Mouse (Mus musculus): ENCODE measurements at regions not wholly inside any gene's neighbourhood (a gene's known extent, or its start where the extent isn't known, plus 50 kb on each side); places are given as distances from the start of the nearest gene placed in this dataset.

DNA sequence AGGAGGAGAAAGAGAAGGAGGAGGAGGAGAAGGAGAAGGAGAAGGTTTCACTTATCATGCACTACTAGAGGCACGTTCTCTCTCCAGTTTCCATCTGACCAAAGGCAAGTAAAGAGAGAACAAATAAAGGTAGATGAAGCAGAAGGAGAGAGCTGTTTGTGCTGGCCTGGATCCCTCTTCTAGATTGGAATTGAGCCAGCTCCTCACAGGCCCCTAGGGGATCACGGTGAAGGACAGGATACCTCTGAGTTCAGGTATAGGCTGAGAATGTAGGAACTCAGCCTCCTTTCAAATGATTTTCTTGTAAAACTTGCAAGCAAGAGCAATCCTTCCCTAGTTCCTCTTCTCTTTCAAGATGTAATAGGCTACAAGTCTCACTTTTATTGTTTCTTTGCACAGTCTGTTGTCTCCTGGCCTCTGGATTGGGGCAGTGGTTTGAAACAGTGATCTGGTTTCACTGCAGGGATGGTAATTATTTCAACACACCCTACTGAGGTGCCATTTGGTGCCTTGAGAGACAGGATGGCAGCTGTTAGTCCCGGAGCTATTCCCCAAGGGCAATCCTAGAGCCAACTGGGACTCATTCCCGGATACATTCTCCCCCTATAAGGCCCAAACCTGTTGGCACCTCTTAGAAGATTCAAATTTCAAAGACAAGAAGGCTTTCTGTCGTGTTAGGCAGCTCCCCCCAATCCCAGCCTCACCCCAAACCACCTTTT lies 134.8 kb downstream of the Gm9817 start:
- DNase-seq (ENCODE audit: low read depth, low spot score): no peak

GRCm38 (mm10) chr13:45218251-45218650 lies 139.8 kb downstream of the Gm9817 start:
- no peak for DNase-seq (ENCODE audit: low read depth, low spot score)

GRCm38 (mm10) chr13:45219671-45220070 lies 141.2 kb downstream of the Gm9817 start:
- no peak for DNase-seq (ENCODE audit: low read depth, low spot score)

- DNase-seq (ENCODE audit: low read depth, low spot score): no peak
Measured at GRCm38 (mm10) chr13:45230804-45231203, 152.3 kb downstream of the Gm9817 start.

- DNase-seq (ENCODE audit: low read depth, low spot score): no peak
Measured at GRCm38 (mm10) chr13:45235236-45235635, 154.3 kb upstream of the Mylip start.

DNA sequence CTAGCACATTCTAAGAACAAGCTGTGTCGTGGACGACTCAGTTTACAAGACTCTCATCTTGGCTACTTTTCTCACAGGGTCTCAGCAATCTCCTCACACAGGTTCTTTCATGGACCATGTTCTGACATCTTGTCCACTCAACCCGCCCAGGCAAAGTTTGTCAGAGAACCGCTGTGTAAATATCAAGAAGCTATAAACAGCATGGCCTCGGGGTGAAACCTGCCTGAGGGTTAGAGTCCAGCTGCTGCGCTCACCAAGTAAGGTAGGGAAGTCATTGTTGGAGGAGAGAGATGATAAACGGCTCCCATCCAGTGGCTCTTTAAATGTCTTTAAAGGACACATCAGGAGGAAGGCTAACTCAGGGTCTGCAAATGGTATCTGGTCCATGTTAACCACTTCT lies 151.3 kb upstream of the Mylip start:
- DNase-seq (ENCODE audit: low read depth, low spot score): no peak

DNA sequence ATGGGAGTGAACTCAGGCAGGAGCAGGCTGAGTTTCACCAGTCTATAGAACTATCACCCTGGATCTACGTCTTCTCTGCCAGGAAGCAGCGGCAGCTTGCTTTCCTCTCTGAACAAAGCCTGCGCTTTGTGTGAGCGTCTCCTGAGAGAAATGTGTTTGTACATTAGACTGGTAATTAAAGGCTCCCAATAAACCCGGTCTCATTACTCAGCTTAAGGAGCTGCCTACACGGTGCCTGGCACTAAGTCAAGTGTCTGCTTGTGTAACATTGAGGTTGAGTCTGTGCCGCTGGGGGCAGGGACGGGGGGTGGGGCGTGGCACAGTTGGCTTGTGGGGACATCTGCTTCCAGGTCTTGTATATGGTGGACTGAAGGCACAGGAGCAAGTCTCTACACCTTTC lies 150.4 kb upstream of the Mylip start:
- DNase-seq (ENCODE audit: low read depth, low spot score): peak; percentile 28

- DNase-seq (ENCODE audit: low read depth, low spot score): no peak
Measured at GRCm38 (mm10) chr13:45240009-45240653, 149.4 kb upstream of the Mylip start.

GRCm38 (mm10) chr13:45242261-45242660 lies 147.3 kb upstream of the Mylip start:
- no peak for DNase-seq (ENCODE audit: low read depth, low spot score)

DNA sequence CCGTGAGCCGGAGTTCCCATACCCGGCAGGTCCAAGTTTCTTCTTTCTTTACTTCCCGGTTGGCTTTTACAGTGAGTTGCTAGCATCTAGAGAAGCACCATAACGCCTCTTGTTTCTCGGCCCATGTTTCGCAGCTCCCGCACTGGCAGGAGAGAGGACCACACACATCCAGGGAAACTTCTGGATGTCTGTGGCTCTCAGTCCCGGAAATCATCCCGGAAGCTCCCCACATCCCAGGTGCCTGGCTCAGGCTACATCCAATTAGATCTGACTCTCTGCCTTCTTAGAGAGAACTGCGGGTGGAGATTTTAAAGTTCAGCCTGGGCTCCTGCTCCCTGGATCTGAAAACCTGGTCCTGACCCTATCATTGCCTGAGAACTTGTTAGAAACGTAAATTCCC lies 146.8 kb upstream of the Mylip start:
- no peak for DNase-seq (ENCODE audit: low read depth, low spot score)

- no peak for DNase-seq (ENCODE audit: low read depth, low spot score)
Measured at GRCm38 (mm10) chr13:45245651-45246050, 143.9 kb upstream of the Mylip start.

DNA sequence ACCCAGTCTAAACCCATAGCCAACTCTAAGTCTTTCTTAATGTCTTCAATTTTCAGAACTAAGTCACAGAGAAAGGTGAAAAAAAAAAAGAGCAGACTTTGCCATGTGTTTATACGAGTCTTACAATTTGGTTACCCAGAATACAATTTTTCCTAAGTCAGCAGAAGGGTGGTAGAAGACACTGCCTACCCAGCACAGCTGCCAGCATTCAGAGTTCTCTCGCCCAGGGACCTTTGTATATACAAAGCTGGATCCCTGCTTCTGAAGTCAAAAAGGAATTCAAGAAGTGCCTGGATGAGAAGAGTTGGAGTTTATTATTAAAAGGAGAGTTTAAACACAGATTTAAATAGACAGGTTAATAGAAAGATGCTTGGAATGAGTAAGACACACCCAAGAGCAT lies 143.2 kb upstream of the Mylip start:
- DNase-seq (ENCODE audit: low read depth, low spot score): no peak

DNA sequence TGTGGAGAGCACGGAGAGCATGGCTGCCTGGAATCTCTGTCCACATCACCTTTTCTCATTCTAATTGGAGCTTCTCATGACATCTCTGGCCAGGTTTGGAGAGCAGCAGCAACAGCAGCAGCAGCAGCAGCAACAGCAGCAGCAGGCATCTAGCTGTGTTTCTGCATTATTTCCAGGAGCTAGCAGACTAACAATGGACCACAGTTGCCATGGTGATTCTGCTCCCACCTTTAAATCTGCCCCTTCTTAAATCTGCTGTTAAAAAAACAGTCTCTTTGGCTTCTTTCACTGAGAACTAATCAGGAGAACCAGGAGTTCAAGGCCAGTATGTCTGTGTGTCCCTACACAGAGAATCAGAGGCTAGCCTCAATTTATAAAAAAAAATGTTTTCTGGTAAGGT lies 139.5 kb upstream of the Mylip start:
- no peak for DNase-seq (ENCODE audit: low read depth, low spot score)

DNA sequence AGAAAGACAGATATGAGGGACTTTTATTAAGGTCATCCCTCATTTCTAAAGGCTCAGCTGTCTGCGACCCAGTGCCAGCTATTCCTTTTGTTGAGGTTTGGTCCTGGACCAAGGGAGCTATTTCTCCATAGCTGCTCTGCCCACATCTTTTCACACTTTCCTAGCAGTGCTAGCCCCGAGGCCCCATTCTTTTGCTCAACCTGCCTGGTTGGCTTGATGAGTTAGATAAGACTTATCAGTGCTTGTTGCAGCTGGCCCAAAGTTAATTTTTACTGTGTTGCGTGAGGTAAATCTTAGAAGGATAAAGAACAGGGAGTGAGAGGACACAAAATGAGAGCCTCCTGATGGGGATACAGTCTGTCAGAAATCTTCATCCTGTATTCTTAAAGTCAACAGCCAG lies 138.5 kb upstream of the Mylip start:
- no peak for DNase-seq (ENCODE audit: low read depth, low spot score)

DNA sequence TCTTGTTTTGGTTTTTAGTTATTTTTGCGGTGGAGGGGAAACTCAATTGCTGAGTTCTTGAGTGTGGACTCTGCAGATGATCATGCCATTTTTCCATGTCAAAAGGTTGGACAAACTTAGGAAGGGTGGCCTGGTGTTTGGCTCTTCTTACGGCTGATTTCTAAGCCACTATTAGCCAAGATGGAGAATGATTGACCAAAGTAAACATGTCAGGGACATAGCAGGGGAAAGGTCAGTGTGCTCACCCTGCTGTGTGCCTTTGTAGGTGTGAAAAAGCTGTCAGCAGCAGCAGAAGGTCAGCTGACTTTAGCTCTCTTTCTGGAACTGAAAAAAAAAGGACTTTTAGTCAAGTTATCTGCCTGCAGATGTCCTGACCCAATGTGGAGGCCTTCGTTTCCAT lies 137.4 kb upstream of the Mylip start:
- no peak for DNase-seq (ENCODE audit: low read depth, low spot score)

DNA sequence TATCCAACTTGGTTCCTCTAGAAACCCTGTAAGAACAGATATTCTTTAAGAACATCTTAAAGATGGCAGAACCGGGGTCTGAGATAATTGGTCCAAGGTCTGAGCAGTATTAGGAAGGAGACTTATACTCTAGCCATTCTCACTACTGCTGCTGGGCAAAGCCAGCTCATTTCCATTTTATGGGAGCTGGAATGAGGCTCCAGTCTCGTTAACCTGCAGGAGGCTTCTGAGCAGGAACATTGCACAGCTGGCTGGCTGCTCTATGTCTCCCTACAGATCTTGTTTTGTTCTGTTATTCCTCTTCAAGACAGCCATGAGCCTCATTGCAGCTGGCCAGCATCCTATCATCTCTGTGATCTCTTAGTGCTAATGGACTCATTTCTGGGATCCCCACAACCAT lies 136.3 kb upstream of the Mylip start:
- DNase-seq (ENCODE audit: low read depth, low spot score): no peak

DNA sequence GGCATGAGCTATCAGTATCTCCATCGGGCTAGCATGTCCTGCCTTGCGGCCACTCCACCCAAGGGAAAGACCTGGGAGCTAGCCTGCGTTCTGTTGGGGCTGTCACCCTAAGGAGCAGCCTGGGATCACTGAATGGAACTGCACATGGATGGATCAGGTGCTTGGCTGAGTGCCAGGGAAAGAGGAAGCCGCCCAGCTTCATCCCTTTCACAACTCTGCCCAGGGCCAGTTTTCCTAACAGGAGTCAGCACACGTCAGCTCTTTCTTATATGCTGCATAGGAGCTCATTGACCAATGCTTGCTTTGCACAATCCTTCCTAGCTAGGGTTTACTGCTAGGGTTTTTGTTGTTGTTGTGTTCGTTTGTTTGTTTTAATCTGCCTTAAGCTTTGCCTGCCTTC lies 134.3 kb upstream of the Mylip start:
- no peak for DNase-seq (ENCODE audit: low read depth, low spot score)

- DNase-seq (ENCODE audit: low read depth, low spot score): no peak
Measured at GRCm38 (mm10) chr13:45262011-45262410, 127.5 kb upstream of the Mylip start.

GRCm38 (mm10) chr13:45266287-45267064 lies 123.1 kb upstream of the Mylip start:
- no peak for DNase-seq (ENCODE audit: low read depth, low spot score)

GRCm38 (mm10) chr13:45267446-45267845 lies 122.1 kb upstream of the Mylip start:
- DNase-seq (ENCODE audit: low read depth, low spot score): no peak

- no peak for DNase-seq (ENCODE audit: low read depth, low spot score)
Measured at GRCm38 (mm10) chr13:45267906-45268305, 121.6 kb upstream of the Mylip start.

DNA sequence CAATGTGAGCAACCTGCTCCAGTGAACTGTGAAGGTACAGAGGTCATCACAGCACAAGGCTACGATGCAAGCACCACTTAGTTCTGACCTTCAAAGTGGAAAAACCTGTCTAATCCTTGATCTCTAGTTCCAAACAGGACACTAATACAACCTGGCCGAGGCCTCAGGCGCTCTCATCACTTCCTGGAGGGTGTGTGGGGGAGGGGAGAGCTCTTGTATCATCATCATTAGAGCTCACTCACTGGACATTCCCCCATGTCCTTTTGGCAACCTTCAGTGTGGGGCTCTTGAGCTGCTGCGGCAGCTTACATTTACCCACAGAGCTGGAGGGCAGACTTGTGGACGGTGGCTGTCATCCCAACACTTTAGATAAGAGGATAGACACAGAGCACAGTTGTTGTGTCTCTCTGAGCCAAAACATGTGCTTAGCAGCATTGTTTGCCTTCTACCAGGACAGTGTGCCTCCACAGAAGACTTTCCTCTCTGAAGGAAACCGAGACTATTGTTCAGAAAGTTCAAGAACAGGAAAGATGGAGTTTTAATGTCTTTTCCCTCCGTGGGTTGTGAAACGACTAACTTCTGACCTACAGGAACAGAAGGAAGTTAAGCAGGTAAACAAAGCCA lies 115.2 kb upstream of the Mylip start:
- DNase-seq (ENCODE audit: low read depth, low spot score): no peak
